Mouse (Mus musculus) monocyte, adult 5-6 weeks (primary cell): ENCODE data around the gene Rab29. TPM values are rescaled to one million over a fixed set of nuclear protein-coding genes. Genes with fewer than 3 reads are reported as not detected.
"Not testable (repeated sequence)": the region's sequence is repeated elsewhere in the genome, so short reads cannot be mapped to it uniquely, and the experiment has no call there.

Experiments used
- ATAC-seq: fragments of 153-309, 156-312 bp; replicated peaks from 2 replicates; pipeline ENCODE4 v1.8.0; 2017; ENCODE audit warnings: mild to moderate bottlenecking; ENCODE audit not compliant: low TSS enrichment, insufficient number of reproducible peaks, severe bottlenecking, poor library complexity, low FRiP score
- total RNA-seq: library from RNA; stranded (forward); fragments of 200-1000, 200-491, 200-594 nt; gene quantifications from 3 replicates; pipeline ENCODE4 v1.2.3, GENCODE M21; 2017

Gene Rab29
- 58.1 to 84.6 TPM (median 62.1 TPM) in 3 replicates for total RNA-seq

- ATAC-seq: peak; percentile 95
Observed at GRCm38 (mm10) chr1:131867093-131867945, at the start of gene Rab29. Gene Rab29, plus strand, starts transcription at chr1:131867224.

GRCm38 (mm10) chr1:131820353-131820752, 46.7 kb upstream of the Rab29 start:
- ATAC-seq: not testable (repeated sequence)

GRCm38 (mm10) chr1:131820887-131821328, 46.1 kb upstream of the Rab29 start:
- no peak for ATAC-seq

GRCm38 (mm10) chr1:131822292-131822691, 44.7 kb upstream of the Rab29 start:
- no peak for ATAC-seq

- ATAC-seq: no peak
Observed at GRCm38 (mm10) chr1:131822856-131823492, 44.0 kb upstream of the Rab29 start.

GRCm38 (mm10) chr1:131823563-131823962, 43.5 kb upstream of the Rab29 start:
- ATAC-seq: no peak

GRCm38 (mm10) chr1:131824528-131825181, 42.4 kb upstream of the Rab29 start:
- ATAC-seq: no peak

GRCm38 (mm10) chr1:131827207-131827786, 39.7 kb upstream of the Rab29 start, which contains the start of gene Slc41a1:
Gene Slc41a1, plus strand, starts transcription at chr1:131827493.
- 0 out of 2 replicates have a peak, but pooled peaks have one; percentile 8 for ATAC-seq

GRCm38 (mm10) chr1:131827787-131828258, 39.2 kb upstream of the Rab29 start:
- ATAC-seq: peak; percentile 90

- no peak for ATAC-seq
Observed at GRCm38 (mm10) chr1:131828297-131829126, 38.5 kb upstream of the Rab29 start.

- no peak for ATAC-seq
Observed at GRCm38 (mm10) chr1:131829279-131829678, 37.7 kb upstream of the Rab29 start.

- ATAC-seq: no peak
Observed at GRCm38 (mm10) chr1:131830561-131830960, 36.5 kb upstream of the Rab29 start.

- ATAC-seq: no peak
Observed at GRCm38 (mm10) chr1:131830971-131831641, 35.9 kb upstream of the Rab29 start.

GRCm38 (mm10) chr1:131837035-131837434, 30.0 kb upstream of the Rab29 start:
- ATAC-seq: no peak

GRCm38 (mm10) chr1:131838542-131838941, 28.5 kb upstream of the Rab29 start:
- no peak for ATAC-seq

- ATAC-seq: no peak
Observed at GRCm38 (mm10) chr1:131839279-131839678, 27.7 kb upstream of the Rab29 start.

- no peak for ATAC-seq
Observed at GRCm38 (mm10) chr1:131842221-131842620, 24.8 kb upstream of the Rab29 start.
